Mouse (Mus musculus) liver, postnatal 0 days (tissue): ENCODE measurements around the gene Rbms3. TPM values are rescaled to one million over a fixed set of nuclear protein-coding genes. Genes with fewer than 3 reads are reported as not detected.

Experiments
- ATAC-seq: fragments of 200-750 bp; cut with Nextera tagmentation; 2 replicates; pipeline ENCODE4 v1.8.0; 2017; ENCODE audit warnings: mild to moderate bottlenecking, moderate library complexity
- DNase-seq: peaks from one replicate; pipeline ENCODE4 v3.0.0-alpha.2; 2016
- H3K27ac ChIP-seq: fragments of 300-500 bp; sonication (generic); 2 replicates; pipeline ENCODE4 v1.5.1; 2014; ENCODE audit warnings: antibody characterized with exemption, moderate library complexity, mild to moderate bottlenecking, low read depth
- H3K27me3 ChIP-seq: fragments of 300-500 bp; sonication (generic); 2 replicates; pipeline ENCODE4 v1.6.1; 2014; ENCODE audit warnings: low read length, control low read depth, mixed read lengths; ENCODE audit not compliant: insufficient read depth
- H3K36me3 ChIP-seq: fragments of 300-500 bp; sonication (generic); replicated peaks from 2 replicates; pipeline ENCODE4 v1.6.1; 2014; ENCODE audit warnings: mild to moderate bottlenecking, control low read depth, low read length, moderate library complexity, mixed read lengths; ENCODE audit not compliant: insufficient read depth
- H3K4me1 ChIP-seq: fragments of 300-500 bp; sonication (generic); 2 replicates; pipeline ENCODE4 v1.6.1; 2014; ENCODE audit warnings: antibody characterized with exemption, mild to moderate bottlenecking, control low read depth; ENCODE audit not compliant: insufficient read depth
- H3K4me2 ChIP-seq: fragments of 300-500 bp; sonication (generic); 2 replicates; pipeline ENCODE4 v1.6.1; 2014; ENCODE audit warnings: low read depth, mild to moderate bottlenecking, low read length, moderate library complexity, mixed read lengths
- H3K4me3 ChIP-seq: fragments of 300-500 bp; sonication (generic); 2 replicates; pipeline ENCODE4 v1.5.1; 2014; ENCODE audit warnings: low read depth, low read length
- H3K9ac ChIP-seq: fragments of 300-500 bp; sonication (generic); replicated peaks from 2 replicates; pipeline ENCODE4 v1.6.1; 2014; ENCODE audit warnings: mild to moderate bottlenecking, moderate library complexity
- H3K9me3 ChIP-seq: fragments of 300-500 bp; sonication (generic); 2 replicates; pipeline ENCODE4 v1.6.1; 2016; ENCODE audit warnings: mild to moderate bottlenecking, control low read depth, low read length, mixed read lengths
- CTCF ChIP-seq: sonication (generic); IDR thresholded peaks from 2 replicates; pipeline ENCODE4 v1.5.1; 2016; ENCODE audit warnings: antibody characterized with exemption, low read depth
- EP300 ChIP-seq: IDR thresholded peaks from 2 replicates; pipeline ENCODE4 v1.6.1; 2016; ENCODE audit warnings: antibody characterized with exemption, low read depth, mild to moderate bottlenecking
- WGBS: fragments of 180-500 bp; shearing (Covaris S2); extraction: QIAGEN DNeasy Blood & Tissue Kit; methylation state at CpG from one replicate; pipeline ENCODE4 v1.1.7; 2014; ENCODE audit not compliant: insufficient replicate concordance; 5-methylcytosine and 5-hydroxymethylcytosine counted together
- polyA plus RNA-seq: library from polyadenylated mRNA; unstranded; fragments of >200 nt; fragmentation: Nextera tagmentation; extraction: Ambion mirVana; gene quantifications from 2 replicates; pipeline ENCODE4 v1.2.1, GENCODE M21; 2015

The Rbms3 gene
- polyA plus RNA-seq, 1 experiment from 2014 or later = 2.8 TPM

- 19% methylated on average over 9 of the region's 9 CpGs for WGBS
Measured at GRCm38 (mm10) chr9:117356764-117357442, 272.8 kb downstream of the Rbms3 start.

DNA sequence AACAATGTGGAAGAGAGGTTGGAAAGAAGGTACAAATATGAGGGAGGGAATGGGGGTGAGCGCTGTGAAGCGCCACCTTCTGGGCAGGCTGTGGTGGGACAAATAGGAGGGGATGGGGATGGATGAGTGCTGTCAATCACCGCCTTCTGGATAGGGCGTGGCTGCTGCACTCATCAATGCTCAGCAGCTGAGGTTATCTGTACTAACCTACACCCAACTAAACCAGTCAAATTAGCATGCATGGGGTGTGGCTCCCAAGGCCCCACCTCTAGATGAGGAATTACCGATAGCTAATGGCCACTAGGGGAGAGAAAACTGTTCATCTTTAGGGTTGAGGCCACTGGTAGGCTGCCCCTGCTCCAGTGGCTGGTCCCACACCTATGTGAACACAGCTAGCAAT, 274.2 kb downstream of the Rbms3 start:
- 64% methylated on average over 5 of the region's 5 CpGs for WGBS
- TF ChIP-seq CTCF = no peak
- TF ChIP-seq EP300 = no peak
- no peak for ATAC-seq

More at GRCm38 (mm10) chr9:117356764-117357442, 272.8 kb downstream of the Rbms3 start:
- Histone ChIP-seq H3K27ac (no peak overlapping the region), H3K36me3 (no peaks in the 10 kb centered on the region), H3K4me3 (no peak overlapping the region), H3K27me3 (no peaks in the 10 kb centered on the region), H3K4me1 (no peaks in the 10 kb centered on the region), H3K9me3 (no peaks in the 10 kb centered on the region), H3K9ac (no peak overlapping the region), H3K4me2 (no peak overlapping the region)
- ATAC-seq = 0 out of 2 replicates have a peak, but pooled peaks have one; percentile 15
- DNase-seq = peak; percentile 25
- TF ChIP-seq CTCF = no peak
- peak; percentile 35; the same call in 1 of the 2 replicates for TF ChIP-seq EP300

GRCm38 (mm10) chr9:117342336-117342735, 287.4 kb downstream of the Rbms3 start:
- no peaks in the 10 kb centered on the region for H3K4me1 ChIP-seq
- TF ChIP-seq CTCF (no peak), EP300 (no peak)
- ATAC-seq = no peak

More for the DNA sequence above, 274.2 kb downstream of the Rbms3 start:
- no peaks in the 10 kb centered on the region for H3K36me3 ChIP-seq
- no peak overlapping the region for H3K4me3 ChIP-seq
- no peak overlapping the region for H3K9ac ChIP-seq
- DNase-seq = no peak
- no peaks in the 10 kb centered on the region for H3K4me1 ChIP-seq
- H3K9me3 ChIP-seq = no peaks in the 10 kb centered on the region
- no peak overlapping the region for H3K4me2 ChIP-seq
- H3K27me3 ChIP-seq = no peaks in the 10 kb centered on the region
- no peak overlapping the region for H3K27ac ChIP-seq

GRCm38 (mm10) chr9:117330681-117331080, 299.0 kb downstream of the Rbms3 start:
- Histone ChIP-seq H3K9ac (no peak overlapping the region), H3K4me1 (no peaks in the 10 kb centered on the region), H3K27ac (no peak overlapping the region), H3K4me2 (no peak overlapping the region), H3K36me3 (no peaks in the 10 kb centered on the region), H3K27me3 (no peaks in the 10 kb centered on the region), H3K4me3 (no peak overlapping the region), H3K9me3 (no peaks in the 10 kb centered on the region)
- DNase-seq (no peak), ATAC-seq (no peak)
- TF ChIP-seq EP300 (no peak), CTCF (no peak)
- 74% methylated on average over 5 of the region's 5 CpGs for WGBS

More at GRCm38 (mm10) chr9:117342336-117342735, 287.4 kb downstream of the Rbms3 start:
- DNase-seq = no peak
- no peaks in the 10 kb centered on the region for H3K9me3 ChIP-seq
- H3K27me3 ChIP-seq = no peaks in the 10 kb centered on the region
- H3K4me2 ChIP-seq = no peak overlapping the region
- H3K4me3 ChIP-seq = no peak overlapping the region
- H3K27ac ChIP-seq = no peak overlapping the region
- H3K9ac ChIP-seq = no peak overlapping the region
- 79% methylated on average over 4 of the region's 4 CpGs for WGBS
- H3K36me3 ChIP-seq = no peaks in the 10 kb centered on the region

- Histone ChIP-seq H3K4me3 (no peak overlapping the region), H3K9me3 (no peaks in the 10 kb centered on the region), H3K9ac (no peak overlapping the region), H3K4me1 (no peaks in the 10 kb centered on the region), H3K4me2 (no peak overlapping the region), H3K27ac (no peak overlapping the region), H3K36me3 (no peaks in the 10 kb centered on the region), H3K27me3 (no peaks in the 10 kb centered on the region)
- 68% methylated on average over 3 of the region's 3 CpGs for WGBS
- DNase-seq (no peak), ATAC-seq (no peak)
- TF ChIP-seq EP300 (no peak), CTCF (no peak)
Measured at GRCm38 (mm10) chr9:117319271-117319670, 310.4 kb downstream of the Rbms3 start.

- H3K4me1 ChIP-seq = no peaks in the 10 kb centered on the region
- ATAC-seq = no peak
Measured at GRCm38 (mm10) chr9:117318461-117318860, 311.3 kb downstream of the Rbms3 start.

GRCm38 (mm10) chr9:117317251-117317650, 312.5 kb downstream of the Rbms3 start:
- Histone ChIP-seq H3K9ac (no peak overlapping the region), H3K4me3 (no peak overlapping the region), H3K9me3 (no peaks in the 10 kb centered on the region), H3K27ac (no peak overlapping the region), H3K4me1 (no peaks in the 10 kb centered on the region), H3K36me3 (no peaks in the 10 kb centered on the region), H3K4me2 (no peak overlapping the region), H3K27me3 (no peaks in the 10 kb centered on the region)
- no peak for ATAC-seq
- TF ChIP-seq CTCF (no peak), EP300 (no peak)
- DNase-seq = no peak
- WGBS = 87% methylated on average over 7 of the region's 7 CpGs

More at GRCm38 (mm10) chr9:117318461-117318860, 311.3 kb downstream of the Rbms3 start:
- no peak for DNase-seq
- no peak overlapping the region for H3K9ac ChIP-seq
- H3K27me3 ChIP-seq = no peaks in the 10 kb centered on the region
- no peak overlapping the region for H3K27ac ChIP-seq
- no peak overlapping the region for H3K4me2 ChIP-seq
- WGBS = 56% methylated on average over 4 of the region's 4 CpGs
- H3K4me3 ChIP-seq = no peak overlapping the region
- no peaks in the 10 kb centered on the region for H3K36me3 ChIP-seq
- TF ChIP-seq CTCF = no peak
- no peak for TF ChIP-seq EP300
- H3K9me3 ChIP-seq = no peaks in the 10 kb centered on the region
